Comparison of ENCODE assay signal across 25 mouse cellular contexts in the genomic region with DNA sequence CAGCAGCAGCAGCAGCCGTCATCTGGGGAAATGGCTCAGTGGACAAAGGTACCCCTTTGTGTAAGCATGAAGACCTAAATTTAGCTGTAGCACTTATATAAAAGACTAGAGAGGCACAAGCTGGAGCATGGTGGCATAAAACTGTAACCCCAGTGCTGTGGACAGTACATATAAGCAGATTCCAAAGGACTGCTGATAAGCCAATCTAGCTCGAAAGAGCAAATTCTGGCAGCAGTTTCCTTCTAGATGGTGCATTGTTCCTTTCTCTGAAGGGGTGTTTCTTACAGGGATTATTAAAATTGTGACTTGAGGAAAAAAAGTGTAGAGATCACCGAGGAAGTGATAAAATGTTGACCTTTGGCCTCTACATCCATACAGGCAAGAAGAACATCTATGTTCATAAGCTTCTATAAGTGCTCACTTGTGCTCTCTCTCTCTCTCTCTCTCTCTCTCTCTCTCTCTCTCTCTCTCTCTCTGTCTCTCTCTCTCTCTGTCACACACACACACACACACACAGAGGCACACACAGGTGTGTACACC. TPM values are rescaled to one million over a fixed set of nuclear protein-coding genes. Genes with fewer than 3 reads are reported as not detected.
A peak's percentile ranks its signal among the peaks of the same experiment; 100 is the strongest.
DNase-seq lines count a peak whose midpoint lies in the region; ATAC-seq and TF ChIP-seq lines count a peak whose summit lies in the region.
"Had no signal": no experiment of that assay in that cellular context is flagged by ENCODE, and none has a peak within 500 bp of the region (broad histone marks: within the 10 kb centered on the region; RNA-seq: fewer than 3 reads in every experiment).

No protein-coding gene starts in this region.

- no peak overlapping the region for H3K4me2 ChIP-seq in heart, embryonic 13.5 days
- H3K4me2 ChIP-seq in intestine, embryonic 15.5 days (replicated peaks) = no peak overlapping the region
- no peak overlapping the region for H3K4me2 ChIP-seq in intestine, postnatal 0 days (replicated peaks; ENCODE audit: low read depth)
- H3K4me2 ChIP-seq: embryonic facial prominence, embryonic 12.5 days; forebrain, embryonic 12.5 days; forebrain, embryonic 15.5 days had no signal

- 0 out of 2 replicates have a peak overlapping the region, but pooled peaks have one; percentile 3 for H3K27ac ChIP-seq in heart, embryonic 13.5 days (replicated peaks)
- 0 out of 2 replicates have a peak overlapping the region, but pooled peaks have one; percentile 10 for H3K27ac ChIP-seq in intestine, embryonic 15.5 days
- peak overlapping the region; percentile 62; the same call in 1 of the 2 replicates for H3K27ac ChIP-seq in intestine, postnatal 0 days (ENCODE audit: low read depth, low read length)
- H3K27ac ChIP-seq: embryonic facial prominence, embryonic 10.5 days; embryonic facial prominence, embryonic 12.5 days; forebrain, embryonic 10.5 days; forebrain, embryonic 12.5 days; forebrain, embryonic 15.5 days had no signal

- TF ChIP-seq CTCF in intestine, postnatal 0 days (IDR thresholded peaks at IDR 0.05; ENCODE audit: low read depth) = no peak

- H3K9ac ChIP-seq in heart, embryonic 13.5 days = no peak overlapping the region
- no peak overlapping the region for H3K9ac ChIP-seq in intestine, embryonic 15.5 days
- H3K9ac ChIP-seq in intestine, postnatal 0 days (ENCODE audit: low read depth, low read length) = no peak overlapping the region
- H3K9ac ChIP-seq: embryonic facial prominence, embryonic 12.5 days; forebrain, embryonic 12.5 days; forebrain, embryonic 15.5 days; forebrain, postnatal 0 days had no signal

- H3K4me3 ChIP-seq in heart, embryonic 13.5 days = no peak overlapping the region
- H3K4me3 ChIP-seq in intestine, embryonic 15.5 days (replicated peaks) = no peak overlapping the region
- H3K4me3 ChIP-seq in intestine, postnatal 0 days (ENCODE audit: low read depth, low read length) = no peak overlapping the region
- H3K4me3 ChIP-seq: embryonic facial prominence, embryonic 10.5 days; embryonic facial prominence, embryonic 12.5 days; forebrain, embryonic 10.5 days; forebrain, embryonic 12.5 days; forebrain, embryonic 15.5 days had no signal

- H3K36me3 ChIP-seq in heart, embryonic 13.5 days = peaks cover 42% of the 10 kb centered on the region
- H3K36me3 ChIP-seq in intestine, embryonic 15.5 days = no peaks in the 10 kb centered on the region; the same call in 1 of the 2 replicates
- peaks cover 17% of the 10 kb centered on the region for H3K36me3 ChIP-seq in intestine, postnatal 0 days (ENCODE audit: control insufficient read depth, insufficient read depth)

- no peaks in the 10 kb centered on the region for H3K27me3 ChIP-seq in heart, embryonic 13.5 days (replicated peaks)
- H3K27me3 ChIP-seq in intestine, embryonic 15.5 days (replicated peaks) = no peaks in the 10 kb centered on the region
- H3K27me3 ChIP-seq in intestine, postnatal 0 days (replicated peaks; ENCODE audit: control insufficient read depth, insufficient read depth, low read length) = no peaks in the 10 kb centered on the region
- H3K27me3 ChIP-seq: embryonic facial prominence, embryonic 12.5 days; forebrain, embryonic 12.5 days; forebrain, embryonic 15.5 days; Patski had no signal

- DNase-seq in heart, postnatal 4 days = no peak
- DNase-seq in frontal cortex, postnatal 10 days (ENCODE audit: low spot score in 2 of 2) = no peak
- DNase-seq in right cerebral cortex, postnatal 25 days = no peak
- no peak for DNase-seq in spleen, adult 18-20 months
- DNase-seq: adrenal gland, adult 8-10 months; adrenal gland, postnatal 14 days; adrenal gland, postnatal 36 days; cerebellum, adult 11-12 months; cerebellum, adult 2 months; cerebellum, adult 9-10 months; cerebellum, postnatal 10 days; cerebellum, postnatal 25 days; forebrain, postnatal 0 days had no signal

- no peak for ATAC-seq in heart, embryonic 13.5 days (ENCODE audit: extremely low read depth, insufficient number of reproducible peaks, low FRiP score, low TSS enrichment)
- peak; percentile 75 for ATAC-seq in intestine, embryonic 15.5 days
- ATAC-seq in intestine, postnatal 0 days = peak; percentile 67
- ATAC-seq: activated CD4-positive, CD25-positive, alpha-beta regulatory T cell, adult 4 months; forebrain, embryonic 15.5 days; forebrain, postnatal 0 days; Patski had no signal

- no peaks in the 10 kb centered on the region for H3K9me3 ChIP-seq in heart, embryonic 13.5 days
- H3K9me3 ChIP-seq in intestine, embryonic 15.5 days = no peaks in the 10 kb centered on the region
- H3K9me3 ChIP-seq in intestine, postnatal 0 days (ENCODE audit: control insufficient read depth) = no peaks in the 10 kb centered on the region
- H3K9me3 ChIP-seq: embryonic facial prominence, embryonic 10.5 days; embryonic facial prominence, embryonic 12.5 days; forebrain, embryonic 10.5 days; forebrain, embryonic 12.5 days; forebrain, embryonic 15.5 days had no signal

- H3K4me1 ChIP-seq in heart, embryonic 13.5 days = peaks cover 7% of the 10 kb centered on the region
- H3K4me1 ChIP-seq in intestine, embryonic 15.5 days (replicated peaks) = no peaks in the 10 kb centered on the region
- no peaks in the 10 kb centered on the region for H3K4me1 ChIP-seq in intestine, postnatal 0 days (replicated peaks; ENCODE audit: control insufficient read depth, insufficient read depth, low read length)
- H3K4me1 ChIP-seq: embryonic facial prominence, embryonic 10.5 days; embryonic facial prominence, embryonic 12.5 days; forebrain, embryonic 10.5 days; forebrain, embryonic 12.5 days; forebrain, embryonic 15.5 days had no signal

- 43% methylated on average over 3 of the region's 3 CpGs for WGBS in heart, embryonic 13.5 days
- WGBS in intestine, embryonic 15.5 days = 61% methylated on average over 3 of the region's 3 CpGs
- WGBS in intestine, postnatal 0 days = 39% methylated on average over 3 of the region's 3 CpGs

RNA-seq across cellular contexts. Expression of a gene that starts 1.9 kb away (rescaled TPM):
- 1.0 and 1.1 TPM in 2 replicates for polyA plus RNA-seq in heart, embryonic 13.5 days (2015; fragmentation: Nextera tagmentation; extraction: Ambion mirVana)
- total RNA-seq in heart, postnatal 4 days (2021) = under 1 TPM; 0.18 to 0.38 TPM
- polyA plus RNA-seq in intestine, embryonic 15.5 days (2015; fragmentation: Nextera tagmentation; extraction: Ambion mirVana) = 0.92 and 1.5 TPM in 2 replicates
- 1.3 and 2.2 TPM in 2 replicates for polyA plus RNA-seq in intestine, postnatal 0 days (2015; fragmentation: Nextera tagmentation; extraction: Ambion mirVana)
- total RNA-seq: forebrain, postnatal 0 days; MEL had no signal
- polyA plus RNA-seq: activated CD4-positive, CD25-positive, alpha-beta regulatory T cell, adult 4 months; C2C12 had no signal

RNA-seq across cellular contexts. Expression of a gene that starts 59.3 kb away (rescaled TPM):
- polyA plus RNA-seq in heart, embryonic 13.5 days (2015; fragmentation: Nextera tagmentation; extraction: Ambion mirVana) = 2.8 TPM in 2 replicates
- 10 to 100 TPM; 24.3 to 25.7 TPM for total RNA-seq in heart, postnatal 4 days (2021)
- polyA plus RNA-seq in intestine, embryonic 15.5 days (2015; fragmentation: Nextera tagmentation; extraction: Ambion mirVana) = 4.4 and 5.2 TPM in 2 replicates
- 5.0 and 6.1 TPM in 2 replicates for polyA plus RNA-seq in intestine, postnatal 0 days (2015; fragmentation: Nextera tagmentation; extraction: Ambion mirVana)
- total RNA-seq: MEL had no signal

Comparison
In these comparisons a context has a peak if more than half of its experiments do, and no peak if none do; other contexts are left out.
1. H3K27ac ChIP-seq: peak in every context shown above with its lines; median percentile 62 in intestine, postnatal 0 days; 10 in intestine, embryonic 15.5 days; 3 in heart, embryonic 13.5 days.